Mouse (Mus musculus) stomach, postnatal 0 days (tissue): ENCODE results near the gene E130308A19Rik.
A peak's percentile ranks its signal among the peaks of the same experiment; 100 is the strongest.

Experiments
- CTCF ChIP-seq: IDR thresholded peaks from 2 replicates; pipeline ENCODE4 v1.5.1; 2016; ENCODE audit warnings: antibody characterized with exemption, low read depth, mild to moderate bottlenecking, moderate library complexity
- EP300 ChIP-seq: optimal IDR thresholded peaks from 2 replicates; pipeline ENCODE3; 2016; ENCODE audit warnings: antibody characterized with exemption

DNA sequence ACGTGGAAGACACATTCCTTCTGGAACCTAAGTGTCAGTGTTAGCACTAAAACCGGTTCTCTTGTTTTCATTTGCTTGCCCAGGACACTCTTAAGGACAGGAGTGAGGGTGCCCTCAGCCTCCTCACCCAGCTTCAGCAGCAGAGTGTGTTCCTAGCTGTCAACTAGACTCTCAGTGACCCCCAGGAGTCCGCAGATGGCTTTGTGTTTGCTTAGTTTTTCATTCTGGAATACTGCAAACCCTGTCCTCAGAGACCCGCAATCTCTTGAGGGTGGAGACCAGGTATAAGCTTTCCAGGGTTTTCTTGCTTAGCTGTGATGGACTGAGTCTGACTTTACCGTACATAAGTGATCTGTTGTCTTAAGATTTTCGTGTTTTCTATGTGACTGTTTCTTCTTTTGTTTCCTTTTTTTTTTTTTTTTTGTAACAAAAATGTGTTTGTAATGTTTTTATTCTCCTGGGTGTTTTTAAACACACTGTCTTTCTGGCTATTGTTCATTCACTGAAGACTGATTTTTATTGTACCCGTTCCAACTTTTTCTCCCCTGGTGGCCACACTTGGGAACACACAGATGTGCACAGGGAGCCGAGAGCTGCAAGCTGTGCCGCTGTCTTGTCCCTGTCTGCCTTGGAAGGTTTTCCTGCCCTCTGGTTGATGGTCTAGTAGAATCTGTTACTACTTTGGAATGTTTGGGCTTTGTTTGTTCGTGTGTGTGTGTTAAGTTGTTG lies 134.8 kb downstream of the E130308A19Rik start:
- peak; percentile 77 for TF ChIP-seq CTCF
- no peak for TF ChIP-seq EP300
